Mouse (Mus musculus): ENCODE data around the gene Mecom.

Gene Mecom

GRCm38 (mm10) chr3:30212802-30213201 lies 335.0 kb downstream of the Mecom start:
- no peak for DNase-seq (ENCODE audit: low read depth in 1 of 2, low spot score in 2 of 2)

GRCm38 (mm10) chr3:30209131-30209530 lies 338.7 kb downstream of the Mecom start:
- DNase-seq (ENCODE audit: low read depth in 1 of 2, low spot score in 2 of 2): no peak

GRCm38 (mm10) chr3:30207886-30208285 lies 339.9 kb downstream of the Mecom start:
- no peak for DNase-seq (ENCODE audit: low read depth in 1 of 2, low spot score in 2 of 2)

- DNase-seq (ENCODE audit: low read depth in 1 of 2, low spot score in 2 of 2): no peak
These were observed 340.4 kb downstream of the Mecom start for GRCm38 (mm10) chr3:30207431-30207830.

- DNase-seq (ENCODE audit: low read depth in 1 of 2, low spot score in 2 of 2): no peak
These were observed 341.7 kb downstream of the Mecom start for GRCm38 (mm10) chr3:30206123-30206522.

GRCm38 (mm10) chr3:30203764-30204163 lies 344.0 kb downstream of the Mecom start:
- DNase-seq (ENCODE audit: low read depth in 1 of 2, low spot score in 2 of 2): no peak

GRCm38 (mm10) chr3:30198854-30199253 lies 349.0 kb downstream of the Mecom start:
- DNase-seq (ENCODE audit: low read depth in 1 of 2, low spot score in 2 of 2): no peak

GRCm38 (mm10) chr3:30198227-30198626 lies 349.6 kb downstream of the Mecom start:
- no peak for DNase-seq (ENCODE audit: low read depth in 1 of 2, low spot score in 2 of 2)

- DNase-seq (ENCODE audit: low read depth in 1 of 2, low spot score in 2 of 2): no peak
These were observed 352.6 kb downstream of the Mecom start for GRCm38 (mm10) chr3:30195186-30195585.

GRCm38 (mm10) chr3:30192294-30193007 lies 355.4 kb downstream of the Mecom start:
- no peak for DNase-seq (ENCODE audit: low read depth in 1 of 2, low spot score in 2 of 2)

- no peak for DNase-seq (ENCODE audit: low read depth in 1 of 2, low spot score in 2 of 2)
These were observed 358.5 kb downstream of the Mecom start for GRCm38 (mm10) chr3:30189325-30189724.

- DNase-seq (ENCODE audit: low read depth in 1 of 2, low spot score in 2 of 2): no peak
These were observed 359.9 kb downstream of the Mecom start for GRCm38 (mm10) chr3:30187812-30188469.

- no peak for DNase-seq (ENCODE audit: low read depth in 1 of 2, low spot score in 2 of 2)
These were observed 365.9 kb downstream of the Mecom start for GRCm38 (mm10) chr3:30181807-30182481.

- DNase-seq (ENCODE audit: low read depth in 1 of 2, low spot score in 2 of 2): no peak
These were observed 371.2 kb downstream of the Mecom start for GRCm38 (mm10) chr3:30176615-30177014.

GRCm38 (mm10) chr3:30173812-30174211 lies 374.0 kb downstream of the Mecom start:
- DNase-seq (ENCODE audit: low read depth in 1 of 2, low spot score in 2 of 2): no peak

GRCm38 (mm10) chr3:30168396-30169186 lies 379.2 kb downstream of the Mecom start:
- no peak for DNase-seq (ENCODE audit: low read depth in 1 of 2, low spot score in 2 of 2)

- DNase-seq (ENCODE audit: low read depth in 1 of 2, low spot score in 2 of 2): no peak
These were observed 380.8 kb downstream of the Mecom start for GRCm38 (mm10) chr3:30167027-30167426.

- DNase-seq (ENCODE audit: low read depth in 1 of 2, low spot score in 2 of 2): no peak
These were observed 383.0 kb downstream of the Mecom start for GRCm38 (mm10) chr3:30164834-30165233.

- DNase-seq (ENCODE audit: low read depth in 1 of 2, low spot score in 2 of 2): no peak
These were observed 384.4 kb downstream of the Mecom start for GRCm38 (mm10) chr3:30163390-30163789.

- no peak for DNase-seq (ENCODE audit: low read depth in 1 of 2, low spot score in 2 of 2)
These were observed 386.7 kb downstream of the Mecom start for GRCm38 (mm10) chr3:30160961-30161670.

- no peak for DNase-seq (ENCODE audit: low read depth in 1 of 2, low spot score in 2 of 2)
These were observed 387.5 kb downstream of the Mecom start for GRCm38 (mm10) chr3:30160346-30160745.

Measured in monocyte, adult 2 months (primary cell).